Mouse (Mus musculus): ENCODE data around the gene Ddx43. TPM values are rescaled to one million over a fixed set of nuclear protein-coding genes. Genes with fewer than 3 reads are reported as not detected.

Gene Ddx43
- polyA plus RNA-seq, 1 experiment from 2014 or later: not detected

GRCm38 (mm10) chr9:78432471-78432870 lies 36.9 kb downstream of the Ddx43 start:
- ATAC-seq (replicated peaks; ENCODE audit: insufficient number of reproducible peaks, low FRiP score, low TSS enrichment, low read depth): no peak
- 85% methylated on average over 5 of the region's 5 CpGs for WGBS
- H3K36me3 ChIP-seq (replicated peaks; ENCODE audit: control insufficient read depth, insufficient read depth, low read depth, low read length): no peaks in the 10 kb centered on the region

GRCm38 (mm10) chr9:78439426-78439825 lies 43.8 kb downstream of the Ddx43 start:
- 65% methylated on average over 5 of the region's 5 CpGs for WGBS
- H3K9ac ChIP-seq (replicated peaks; ENCODE audit: low read length): no peak overlapping the region
- H3K9me3 ChIP-seq (replicated peaks; ENCODE audit: control insufficient read depth, low read length): no peaks in the 10 kb centered on the region
- peaks cover 36% of the 10 kb centered on the region for H3K27me3 ChIP-seq (ENCODE audit: control insufficient read depth, insufficient read depth, low read length)
- peaks cover 4% of the 10 kb centered on the region; the same call in 1 of the 2 replicates for H3K4me1 ChIP-seq (ENCODE audit: control insufficient read depth, insufficient read depth, low read length)
- no peaks in the 10 kb centered on the region for H3K36me3 ChIP-seq (replicated peaks; ENCODE audit: control insufficient read depth, insufficient read depth, low read depth, low read length)
- no peak overlapping the region for H3K4me3 ChIP-seq (ENCODE audit: low read depth, low read length)
- no peak overlapping the region for H3K27ac ChIP-seq (replicated peaks; ENCODE audit: low read depth, low read length)
- no peak for ATAC-seq (replicated peaks; ENCODE audit: insufficient number of reproducible peaks, low FRiP score, low TSS enrichment, low read depth)
- DNase-seq (ENCODE audit: low spot score): no peak
- H3K4me2 ChIP-seq (ENCODE audit: low read depth, low read length): no peak overlapping the region

More at GRCm38 (mm10) chr9:78432471-78432870, 36.9 kb downstream of the Ddx43 start:
- H3K4me1 ChIP-seq (ENCODE audit: control insufficient read depth, insufficient read depth, low read length): no peaks in the 10 kb centered on the region
- no peaks in the 10 kb centered on the region for H3K27me3 ChIP-seq (ENCODE audit: control insufficient read depth, insufficient read depth, low read length)
- H3K4me3 ChIP-seq (ENCODE audit: low read depth, low read length): no peak overlapping the region
- H3K9me3 ChIP-seq (replicated peaks; ENCODE audit: control insufficient read depth, low read length): no peaks in the 10 kb centered on the region
- no peak overlapping the region for H3K4me2 ChIP-seq (ENCODE audit: low read depth, low read length)
- H3K27ac ChIP-seq (replicated peaks; ENCODE audit: low read depth, low read length): no peak overlapping the region
- no peak for DNase-seq (ENCODE audit: low spot score)
- no peak overlapping the region for H3K9ac ChIP-seq (replicated peaks; ENCODE audit: low read length)

- Histone ChIP-seq H3K9ac (replicated peaks; ENCODE audit: low read length) (peak overlapping the region; percentile 51), H3K9me3 (replicated peaks; ENCODE audit: control insufficient read depth, low read length) (no peaks in the 10 kb centered on the region), H3K36me3 (replicated peaks; ENCODE audit: control insufficient read depth, insufficient read depth, low read depth, low read length) (no peaks in the 10 kb centered on the region), H3K4me3 (ENCODE audit: low read depth, low read length) (peak overlapping the region; percentile 40), H3K4me2 (ENCODE audit: low read depth, low read length) (peak overlapping the region; percentile 61), H3K4me1 (ENCODE audit: control insufficient read depth, insufficient read depth, low read length) (peaks cover 4% of the 10 kb centered on the region; the same call in 1 of the 2 replicates), H3K27ac (replicated peaks; ENCODE audit: low read depth, low read length) (no peak overlapping the region), H3K27me3 (ENCODE audit: control insufficient read depth, insufficient read depth, low read length) (peaks cover 39% of the 10 kb centered on the region)
- 4% methylated on average over 9 of the region's 9 CpGs for WGBS
- no peak for ATAC-seq (replicated peaks; ENCODE audit: insufficient number of reproducible peaks, low FRiP score, low TSS enrichment, low read depth)
- DNase-seq (ENCODE audit: low spot score): no peak
Measured at GRCm38 (mm10) chr9:78442237-78442578, 46.6 kb downstream of the Ddx43 start.

GRCm38 (mm10) chr9:78442579-78443392 lies 47.2 kb downstream of the Ddx43 start, which contains the start of gene Cgas:
Cgas (minus strand) TSS chr9:78443237.
- DNase-seq (ENCODE audit: low spot score): peak; percentile 59

GRCm38 (mm10) chr9:78447606-78447972 lies 52.0 kb downstream of the Ddx43 start:
- no peaks in the 10 kb centered on the region for H3K9me3 ChIP-seq (replicated peaks; ENCODE audit: control insufficient read depth, low read length)
- DNase-seq (ENCODE audit: low spot score) (no peak), ATAC-seq (replicated peaks; ENCODE audit: insufficient number of reproducible peaks, low FRiP score, low TSS enrichment, low read depth) (peak; percentile 29)
- no peak overlapping the region for H3K27ac ChIP-seq (replicated peaks; ENCODE audit: low read depth, low read length)
- H3K9ac ChIP-seq (replicated peaks; ENCODE audit: low read length): peak overlapping the region; percentile 35; the same call in 1 of the 2 replicates
- H3K4me2 ChIP-seq (ENCODE audit: low read depth, low read length): peak overlapping the region; percentile 48
- peaks cover 16% of the 10 kb centered on the region for H3K27me3 ChIP-seq (ENCODE audit: control insufficient read depth, insufficient read depth, low read length)
- H3K36me3 ChIP-seq (replicated peaks; ENCODE audit: control insufficient read depth, insufficient read depth, low read depth, low read length): no peaks in the 10 kb centered on the region
- 24% methylated on average over 9 of the region's 9 CpGs for WGBS
- H3K4me3 ChIP-seq (ENCODE audit: low read depth, low read length): peak overlapping the region; percentile 97
- peaks cover 3% of the 10 kb centered on the region; the same call in 1 of the 2 replicates for H3K4me1 ChIP-seq (ENCODE audit: control insufficient read depth, insufficient read depth, low read length)

More at GRCm38 (mm10) chr9:78442579-78443392, 47.2 kb downstream of the Ddx43 start, which contains the start of gene Cgas:
- peaks cover 39% of the 10 kb centered on the region for H3K27me3 ChIP-seq (ENCODE audit: control insufficient read depth, insufficient read depth, low read length)
- peak within 1 kb of the TSS; percentile 61 for H3K4me2 ChIP-seq (ENCODE audit: low read depth, low read length)
- no peak within 1 kb of the TSS for H3K27ac ChIP-seq (replicated peaks; ENCODE audit: low read depth, low read length)
- peak within 1 kb of the TSS; percentile 40 for H3K4me3 ChIP-seq (ENCODE audit: low read depth, low read length)
- H3K4me1 ChIP-seq (ENCODE audit: control insufficient read depth, insufficient read depth, low read length): peaks cover 4% of the 10 kb centered on the region; the same call in 1 of the 2 replicates
- H3K9ac ChIP-seq (replicated peaks; ENCODE audit: low read length): peak within 1 kb of the TSS; percentile 51
- WGBS: 1% methylated on average over 81 of the region's 81 CpGs
- H3K9me3 ChIP-seq (replicated peaks; ENCODE audit: control insufficient read depth, low read length): no peaks in the 10 kb centered on the region
- H3K36me3 ChIP-seq (replicated peaks; ENCODE audit: control insufficient read depth, insufficient read depth, low read depth, low read length): no peaks in the 10 kb centered on the region
- no peak for ATAC-seq (replicated peaks; ENCODE audit: insufficient number of reproducible peaks, low FRiP score, low TSS enrichment, low read depth)

- Histone ChIP-seq H3K4me2 (ENCODE audit: low read depth, low read length) (peak within 1 kb of the TSS; percentile 64), H3K27ac (replicated peaks; ENCODE audit: low read depth, low read length) (peak within 1 kb of the TSS; percentile 72), H3K36me3 (replicated peaks; ENCODE audit: control insufficient read depth, insufficient read depth, low read depth, low read length) (no peaks in the 10 kb centered on the region), H3K9me3 (replicated peaks; ENCODE audit: control insufficient read depth, low read length) (no peaks in the 10 kb centered on the region), H3K9ac (replicated peaks; ENCODE audit: low read length) (peak within 1 kb of the TSS; percentile 86), H3K27me3 (ENCODE audit: control insufficient read depth, insufficient read depth, low read length) (peaks cover 10% of the 10 kb centered on the region), H3K4me3 (ENCODE audit: low read depth, low read length) (peak within 1 kb of the TSS; percentile 97), H3K4me1 (ENCODE audit: control insufficient read depth, insufficient read depth, low read length) (no peaks in the 10 kb centered on the region)
- peak; percentile 95 for DNase-seq (ENCODE audit: low spot score)
- WGBS: under 1% methylated on average over 96 of the region's 96 CpGs
- ATAC-seq (replicated peaks; ENCODE audit: insufficient number of reproducible peaks, low FRiP score, low TSS enrichment, low read depth): peak; percentile 89
Measured at GRCm38 (mm10) chr9:78447973-78448873, 52.6 kb downstream of the Ddx43 start, which contains the start of the genes Mto1 and Gm17324. Mto1 (plus strand) TSS chr9:78448208. Gm17324 (minus strand) TSS chr9:78448786.

- Histone ChIP-seq H3K36me3 (replicated peaks; ENCODE audit: control insufficient read depth, insufficient read depth, low read depth, low read length) (no peaks in the 10 kb centered on the region), H3K27me3 (ENCODE audit: control insufficient read depth, insufficient read depth, low read length) (no peaks in the 10 kb centered on the region; the same call in 1 of the 2 replicates), H3K4me1 (ENCODE audit: control insufficient read depth, insufficient read depth, low read length) (no peaks in the 10 kb centered on the region), H3K9me3 (replicated peaks; ENCODE audit: control insufficient read depth, low read length) (no peaks in the 10 kb centered on the region), H3K27ac (replicated peaks; ENCODE audit: low read depth, low read length) (no peak overlapping the region), H3K4me3 (ENCODE audit: low read depth, low read length) (no peak overlapping the region), H3K9ac (replicated peaks; ENCODE audit: low read length) (no peak overlapping the region), H3K4me2 (ENCODE audit: low read depth, low read length) (no peak overlapping the region)
- no peak for DNase-seq (ENCODE audit: low spot score)
- no peak for ATAC-seq (replicated peaks; ENCODE audit: insufficient number of reproducible peaks, low FRiP score, low TSS enrichment, low read depth)
- 75% methylated on average over 5 of the region's 5 CpGs for WGBS
Measured at GRCm38 (mm10) chr9:78450404-78450803, 54.8 kb downstream of the Ddx43 start.
